Mouse (Mus musculus): ENCODE results near the gene Ap5z1. TPM values are rescaled to one million over a fixed set of nuclear protein-coding genes. Genes with fewer than 3 reads are reported as not detected.

Gene Ap5z1
- polyA plus RNA-seq, 1 experiment, result 26.2 TPM

DNA sequence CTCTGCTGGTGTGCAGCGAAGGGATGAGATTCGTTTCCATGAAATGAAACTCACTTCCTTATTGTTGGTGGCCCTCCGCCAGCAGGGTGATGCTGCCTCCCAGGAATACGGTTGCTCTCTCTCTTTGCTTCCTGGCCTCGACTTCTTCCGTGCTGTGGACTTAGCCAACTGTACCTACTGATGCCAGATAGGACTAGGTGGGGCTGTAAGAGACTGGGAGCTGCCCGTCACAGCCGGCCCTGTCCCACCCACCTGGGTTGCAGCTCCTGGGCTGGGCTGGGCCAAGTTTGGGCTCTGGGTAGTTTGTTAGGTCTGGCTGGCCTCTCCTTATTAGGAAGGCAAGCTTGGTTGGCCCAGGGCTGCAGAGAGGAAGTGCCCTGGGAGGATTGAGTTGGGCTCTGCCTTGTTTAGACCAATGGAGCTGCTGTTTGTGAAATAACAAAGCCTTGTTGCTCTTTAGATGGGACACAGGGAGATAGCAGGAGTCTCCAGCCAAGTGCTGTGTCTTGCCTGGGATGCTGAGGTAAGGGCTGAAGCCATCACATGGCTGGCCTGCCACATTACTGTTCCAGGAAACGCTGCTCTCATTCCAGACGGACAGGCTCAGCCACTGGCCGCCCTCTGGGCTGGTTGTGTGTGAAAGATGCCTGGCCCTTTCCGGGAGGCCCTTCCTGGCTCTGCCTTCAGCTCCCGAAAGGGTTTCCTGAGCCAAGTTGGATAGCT is 39.0 kb upstream of the Ap5z1 start:
- DNase-seq (ENCODE audit: low read depth), result no peak
- no peak for TF ChIP-seq POLR2A (IDR thresholded peaks at IDR 0.05; ENCODE audit: borderline replicate concordance, extremely low read depth, insufficient read depth, insufficient read length, poor library complexity, severe bottlenecking)
- no peak for TF ChIP-seq CTCF (IDR thresholded peaks at IDR 0.05; ENCODE audit: borderline replicate concordance, extremely low read depth, insufficient read depth, insufficient read length)

DNA sequence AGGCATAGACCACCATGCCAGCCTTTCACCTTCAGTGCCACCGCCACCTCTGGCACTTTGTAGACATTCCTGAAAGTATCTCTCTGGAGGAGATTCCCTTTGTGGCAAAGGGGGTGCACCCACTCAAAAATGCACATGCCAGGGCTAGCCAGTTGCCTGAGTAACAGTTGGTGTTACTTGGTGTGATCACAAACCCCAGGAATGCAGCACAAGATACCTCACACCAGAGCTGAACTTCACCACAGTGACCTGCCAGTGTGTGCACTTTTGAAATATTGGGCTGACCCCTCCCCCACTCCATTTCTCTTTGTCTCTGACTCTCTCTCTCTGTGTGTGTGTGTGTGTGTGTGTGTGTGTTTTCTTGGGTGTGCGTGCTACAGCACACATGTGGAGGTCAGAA is 37.3 kb upstream of the Ap5z1 start:
- DNase-seq (ENCODE audit: low read depth), result no peak
- TF ChIP-seq POLR2A (IDR thresholded peaks at IDR 0.05; ENCODE audit: borderline replicate concordance, extremely low read depth, insufficient read depth, insufficient read length, poor library complexity, severe bottlenecking), result no peak
- no peak for TF ChIP-seq CTCF (IDR thresholded peaks at IDR 0.05; ENCODE audit: borderline replicate concordance, extremely low read depth, insufficient read depth, insufficient read length)

DNA sequence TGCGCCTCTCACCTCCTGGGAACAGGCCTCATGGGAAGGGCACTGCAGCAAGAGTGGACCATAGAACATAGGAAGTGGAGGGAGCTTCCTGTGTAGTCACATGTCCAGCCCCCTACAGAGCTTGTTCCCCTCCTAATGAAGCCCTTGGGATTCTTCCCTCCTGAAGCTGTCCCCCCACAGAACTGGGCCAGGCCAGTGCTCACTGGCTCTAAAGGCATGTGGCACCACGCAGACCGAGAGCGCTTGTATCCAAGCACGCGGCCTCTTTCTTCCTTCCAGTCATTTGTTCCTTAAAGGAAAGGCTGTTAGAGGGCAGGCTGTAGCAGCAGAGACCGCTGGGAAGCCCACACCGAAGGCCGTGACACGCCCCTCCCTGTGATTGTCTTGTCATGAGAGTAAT is 35.9 kb upstream of the Ap5z1 start:
- no peak for DNase-seq (ENCODE audit: low read depth)
- no peak for TF ChIP-seq CTCF (IDR thresholded peaks at IDR 0.05; ENCODE audit: borderline replicate concordance, extremely low read depth, insufficient read depth, insufficient read length)
- TF ChIP-seq POLR2A (IDR thresholded peaks at IDR 0.05; ENCODE audit: borderline replicate concordance, extremely low read depth, insufficient read depth, insufficient read length, poor library complexity, severe bottlenecking), result no peak

DNA sequence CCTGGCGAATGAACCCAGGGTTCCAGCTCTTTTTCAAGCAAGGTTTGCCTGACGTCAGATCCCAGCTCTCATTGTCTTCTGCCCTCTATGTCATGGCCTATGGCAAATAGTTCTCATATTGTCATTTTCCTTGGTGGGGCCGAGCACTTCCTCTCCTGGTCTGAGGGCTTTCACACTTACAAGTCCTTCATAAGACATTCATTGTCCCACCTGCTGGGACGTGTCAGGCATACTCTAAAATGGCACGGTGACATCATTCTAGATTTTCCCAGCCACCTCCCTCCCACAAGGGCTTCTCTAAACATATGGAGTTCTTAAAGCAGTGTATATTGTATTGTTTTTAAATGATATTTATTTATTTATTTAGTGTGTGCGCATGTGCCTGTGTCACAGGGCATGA is 35.1 kb upstream of the Ap5z1 start:
- DNase-seq (ENCODE audit: low read depth), result no peak
- TF ChIP-seq CTCF (IDR thresholded peaks at IDR 0.05; ENCODE audit: borderline replicate concordance, extremely low read depth, insufficient read depth, insufficient read length) (no peak), POLR2A (IDR thresholded peaks at IDR 0.05; ENCODE audit: borderline replicate concordance, extremely low read depth, insufficient read depth, insufficient read length, poor library complexity, severe bottlenecking) (no peak)

DNA sequence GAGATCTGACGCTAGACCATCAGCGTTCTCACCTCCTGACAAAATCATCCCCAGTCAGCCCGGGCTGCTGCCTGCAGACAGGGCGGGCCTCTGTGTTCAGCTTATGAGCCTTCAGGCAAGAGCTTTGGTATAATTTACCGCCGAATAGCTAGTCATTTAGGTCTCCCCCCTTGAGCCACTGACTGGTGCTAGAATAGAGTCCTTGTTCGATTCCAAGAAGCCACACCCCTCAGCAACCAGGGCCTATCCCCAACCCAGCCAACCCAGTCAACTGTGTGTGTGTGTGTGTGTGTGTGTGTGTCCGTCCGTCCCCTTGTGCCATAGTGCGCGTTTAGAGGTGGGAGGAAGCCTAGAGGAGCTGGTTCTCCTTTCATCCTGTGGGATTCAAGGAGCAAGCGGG is 32.7 kb upstream of the Ap5z1 start:
- no peak for DNase-seq (ENCODE audit: low read depth)
- no peak for TF ChIP-seq CTCF (IDR thresholded peaks at IDR 0.05; ENCODE audit: borderline replicate concordance, extremely low read depth, insufficient read depth, insufficient read length)
- TF ChIP-seq POLR2A (IDR thresholded peaks at IDR 0.05; ENCODE audit: borderline replicate concordance, extremely low read depth, insufficient read depth, insufficient read length, poor library complexity, severe bottlenecking), result no peak

DNA sequence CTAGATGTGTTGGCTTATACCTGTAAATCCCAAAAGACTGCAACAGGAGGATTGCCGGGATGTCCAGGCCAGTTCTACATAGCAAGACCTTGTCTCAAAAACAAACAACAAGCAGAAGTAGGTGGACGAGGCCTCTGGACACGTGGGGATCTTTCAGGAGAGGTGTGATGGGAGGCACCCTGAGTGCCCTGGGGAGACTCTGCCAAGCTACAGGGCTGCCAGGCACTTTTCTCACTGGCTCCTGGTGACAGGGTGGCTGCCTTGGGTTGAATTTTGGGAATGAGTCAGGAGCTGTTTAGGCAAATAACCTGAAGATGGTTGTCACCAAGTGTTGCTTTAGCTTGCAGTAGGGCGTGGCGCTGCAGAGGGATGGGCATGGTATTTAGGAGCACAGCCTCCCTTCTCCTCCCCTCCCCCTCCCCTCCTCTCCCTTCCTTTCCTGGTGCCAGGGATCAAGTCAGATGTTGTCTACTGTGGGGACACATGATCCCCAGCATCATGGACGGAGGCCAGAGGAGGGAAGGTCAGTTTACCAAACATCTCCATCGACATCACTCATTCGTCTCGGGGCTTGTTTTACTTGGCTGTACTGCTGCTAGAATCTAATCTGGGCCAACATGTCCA is 31.8 kb upstream of the Ap5z1 start:
- no peak for DNase-seq (ENCODE audit: low read depth)
- TF ChIP-seq POLR2A (IDR thresholded peaks at IDR 0.05; ENCODE audit: borderline replicate concordance, extremely low read depth, insufficient read depth, insufficient read length, poor library complexity, severe bottlenecking) (no peak), CTCF (IDR thresholded peaks at IDR 0.05; ENCODE audit: borderline replicate concordance, extremely low read depth, insufficient read depth, insufficient read length) (no peak)

DNA sequence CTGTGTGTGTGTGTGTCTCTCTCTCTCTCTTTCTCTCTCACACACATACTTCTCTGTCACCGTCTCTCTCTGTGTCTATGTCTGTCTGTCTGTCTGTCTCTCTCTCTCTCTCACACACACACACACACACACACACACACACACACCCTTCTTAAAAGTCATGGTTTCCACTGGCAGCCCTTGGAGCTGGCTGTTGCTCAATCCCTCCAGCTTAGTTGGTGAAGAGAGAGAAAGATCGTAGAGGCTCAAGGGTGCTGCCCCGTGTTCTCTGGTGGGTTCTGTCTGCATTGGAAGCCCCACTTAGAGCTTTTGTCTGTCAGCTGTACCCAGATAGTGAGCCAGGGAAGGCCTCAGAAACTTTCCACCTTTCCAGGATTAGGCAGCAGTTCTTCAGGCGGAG is 31.0 kb upstream of the Ap5z1 start:
- TF ChIP-seq CTCF (IDR thresholded peaks at IDR 0.05; ENCODE audit: borderline replicate concordance, extremely low read depth, insufficient read depth, insufficient read length), result no peak
- TF ChIP-seq POLR2A (IDR thresholded peaks at IDR 0.05; ENCODE audit: borderline replicate concordance, extremely low read depth, insufficient read depth, insufficient read length, poor library complexity, severe bottlenecking), result no peak

DNA sequence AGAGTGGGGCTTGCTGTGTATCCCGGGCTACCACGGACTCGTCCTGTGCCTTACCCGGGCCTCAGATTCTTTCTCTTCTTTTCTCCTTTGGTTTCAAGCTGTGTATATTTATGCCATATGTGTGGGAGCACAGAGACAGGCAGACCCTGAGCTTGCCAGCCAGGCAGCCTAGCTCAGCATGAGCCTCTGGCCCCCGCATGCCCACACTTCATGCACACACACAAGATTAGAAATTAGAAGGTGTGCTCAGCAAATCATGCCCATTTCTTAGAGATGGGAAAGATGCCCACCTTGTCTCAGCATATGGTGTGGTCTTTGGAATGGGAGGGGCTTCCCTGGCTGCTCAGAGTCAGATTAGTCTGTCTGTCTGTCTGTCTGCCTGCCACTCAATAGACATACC is 29.7 kb upstream of the Ap5z1 start:
- TF ChIP-seq POLR2A (IDR thresholded peaks at IDR 0.05; ENCODE audit: borderline replicate concordance, extremely low read depth, insufficient read depth, insufficient read length, poor library complexity, severe bottlenecking), result no peak
- no peak for TF ChIP-seq CTCF (IDR thresholded peaks at IDR 0.05; ENCODE audit: borderline replicate concordance, extremely low read depth, insufficient read depth, insufficient read length)
- no peak for DNase-seq (ENCODE audit: low read depth)

More for the DNA sequence above, 31.0 kb upstream of the Ap5z1 start:
- DNase-seq (ENCODE audit: low read depth), result no peak

DNA sequence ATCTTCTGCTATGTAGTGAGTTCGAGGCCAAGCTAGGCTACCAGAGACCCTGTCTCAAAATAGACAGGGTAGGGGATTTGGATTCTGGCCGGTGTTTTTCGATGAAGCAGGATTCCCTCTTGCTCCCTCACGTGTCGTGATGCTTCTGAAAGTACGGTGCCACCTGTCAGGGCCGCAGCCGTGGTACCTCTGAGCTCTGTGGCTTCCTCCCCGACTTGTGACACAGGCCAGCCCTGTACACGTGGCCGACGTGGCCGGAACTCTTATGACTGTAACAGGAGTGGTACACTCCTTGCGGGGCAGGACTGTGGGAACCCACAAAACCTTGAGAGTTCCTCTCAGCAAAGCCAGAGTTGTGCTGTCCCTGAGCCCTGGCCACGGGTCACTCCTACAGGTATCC is 28.0 kb upstream of the Ap5z1 start:
- DNase-seq (ENCODE audit: low read depth), result no peak
- TF ChIP-seq CTCF (IDR thresholded peaks at IDR 0.05; ENCODE audit: borderline replicate concordance, extremely low read depth, insufficient read depth, insufficient read length) (no peak), POLR2A (IDR thresholded peaks at IDR 0.05; ENCODE audit: borderline replicate concordance, extremely low read depth, insufficient read depth, insufficient read length, poor library complexity, severe bottlenecking) (no peak)

DNA sequence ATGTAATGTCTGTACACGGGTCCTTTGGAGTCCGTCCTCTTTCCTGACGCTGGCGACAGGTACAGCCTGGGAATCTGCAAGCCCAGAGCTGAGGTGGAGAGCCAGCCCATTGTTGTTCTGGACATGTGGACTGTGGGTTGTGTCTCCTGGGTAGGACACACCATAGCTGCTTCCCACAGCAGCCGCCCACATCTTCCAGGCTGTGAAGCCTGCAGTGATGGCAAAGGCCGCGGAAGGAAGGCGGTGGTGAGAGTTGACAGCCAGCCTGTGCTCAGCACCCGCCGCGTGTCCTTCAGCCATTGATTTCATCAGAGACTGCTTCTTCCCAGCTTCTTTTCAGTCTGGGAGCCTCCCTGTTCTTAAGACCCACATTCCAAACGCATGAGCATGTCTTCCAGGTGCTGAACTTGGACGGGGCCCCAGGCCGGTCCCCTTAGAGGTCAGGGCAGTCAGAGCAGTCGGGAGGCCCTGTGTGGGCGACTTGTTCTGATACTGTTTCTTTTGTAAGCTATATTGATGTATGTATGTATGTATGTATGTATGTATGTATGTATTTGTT is 25.3 kb upstream of the Ap5z1 start:
- no peak for DNase-seq (ENCODE audit: low read depth)
- no peak for TF ChIP-seq POLR2A (IDR thresholded peaks at IDR 0.05; ENCODE audit: borderline replicate concordance, extremely low read depth, insufficient read depth, insufficient read length, poor library complexity, severe bottlenecking)
- TF ChIP-seq CTCF (IDR thresholded peaks at IDR 0.05; ENCODE audit: borderline replicate concordance, extremely low read depth, insufficient read depth, insufficient read length), result no peak

DNA sequence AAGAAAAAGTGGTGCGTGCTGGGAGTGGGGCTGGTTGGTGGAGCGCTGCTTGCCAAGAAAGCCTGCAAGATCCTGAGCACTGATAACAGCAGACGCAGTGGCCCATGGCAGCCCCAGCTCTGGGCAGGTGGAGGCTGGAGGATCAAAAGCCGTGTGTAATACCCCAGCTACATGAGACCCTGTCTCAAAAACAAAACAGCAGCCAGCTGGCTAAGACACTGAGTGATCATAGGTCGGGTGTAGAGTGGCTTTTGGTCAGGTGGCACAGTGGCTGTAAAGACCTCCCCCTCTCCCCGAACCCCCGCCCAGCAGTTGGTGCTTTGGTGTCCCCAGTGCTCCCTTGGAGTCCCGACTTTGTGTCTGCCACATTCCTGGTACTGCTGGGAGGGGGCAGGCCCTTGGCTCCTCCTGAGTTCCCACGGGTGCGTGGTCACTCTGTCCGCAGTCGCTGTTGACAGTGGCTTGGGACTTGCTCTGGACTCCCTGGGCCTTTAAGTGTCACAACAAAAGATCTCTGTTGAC is 23.8 kb upstream of the Ap5z1 start:
- DNase-seq (ENCODE audit: low read depth), result peak; percentile 67
- TF ChIP-seq POLR2A (IDR thresholded peaks at IDR 0.05; ENCODE audit: borderline replicate concordance, extremely low read depth, insufficient read depth, insufficient read length, poor library complexity, severe bottlenecking) (no peak), CTCF (IDR thresholded peaks at IDR 0.05; ENCODE audit: borderline replicate concordance, extremely low read depth, insufficient read depth, insufficient read length) (no peak)

Measured in brain, embryonic 14.5 days (tissue).